Mouse (Mus musculus) testis, adult 2 months (tissue): ENCODE results near the gene Sparc.

ENCODE experiments used
- CTCF ChIP-seq: fragments of 200-500 bp; IDR thresholded peaks from 2 replicates; pipeline ENCODE4 v1.5.1; 2012; ENCODE audit warnings: low read depth, mild to moderate bottlenecking, inconsistent platforms, low read length, moderate library complexity; ENCODE audit not compliant: control insufficient read depth, insufficient read depth, insufficient replicate concordance
- POLR2A ChIP-seq: fragments of 200-500 bp; IDR thresholded peaks from 2 replicates; pipeline ENCODE4 v1.6.1; 2012; ENCODE audit warnings: low read depth, mild to moderate bottlenecking, inconsistent platforms, low read length, moderate library complexity; ENCODE audit not compliant: control insufficient read depth

DNA sequence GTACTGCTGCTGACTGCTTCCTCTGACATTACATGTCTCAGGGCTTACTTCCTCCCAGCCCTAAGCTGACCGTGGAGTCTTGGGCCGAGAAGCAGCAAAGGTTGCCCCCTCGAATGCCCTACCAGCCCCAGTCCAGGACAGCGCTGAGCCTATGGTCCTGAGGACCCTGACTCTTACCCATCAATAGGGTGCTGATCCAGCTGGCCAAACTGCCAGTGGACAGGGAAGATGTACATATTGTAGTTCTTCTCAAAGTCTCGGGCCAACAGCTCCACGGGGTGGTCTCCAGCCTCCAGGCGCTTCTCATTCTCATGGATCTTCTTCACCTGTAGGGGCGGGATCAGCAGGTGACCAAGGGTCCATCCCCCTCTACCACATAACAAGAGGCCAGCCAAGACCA, 24.6 kb downstream of the Sparc start:
- no peak for TF ChIP-seq CTCF
- TF ChIP-seq POLR2A: no peak
